Mouse (Mus musculus): Measurements from ENCODE around the gene Rab40c.

DNA sequence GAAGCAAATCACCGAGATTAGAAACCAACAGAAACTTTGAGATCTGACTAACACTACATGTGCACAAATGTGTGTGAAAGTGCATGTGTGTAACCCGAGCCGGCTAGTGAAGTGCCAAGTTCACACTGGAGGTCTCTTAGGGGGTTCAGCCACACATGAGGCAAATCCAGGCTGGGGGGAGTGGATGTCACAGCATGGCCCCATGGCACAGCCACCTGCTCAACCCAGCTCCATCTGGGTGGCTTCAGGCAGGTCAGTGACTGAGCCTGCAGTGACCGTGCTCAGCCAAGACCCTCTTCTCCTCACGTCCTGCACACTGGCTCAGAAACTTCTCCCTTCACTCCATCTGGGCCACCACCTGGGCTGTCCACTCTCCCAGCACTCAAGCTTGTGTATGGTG lies 30.5 kb upstream of the Rab40c start:
- TF ChIP-seq CTCF (IDR thresholded peaks at IDR 0.05; ENCODE audit: low read depth, low read length) (no peak), TAL1 (conservative IDR thresholded peaks at IDR 0.05; ENCODE audit: low read depth, low read length) (no peak), GATA1 (IDR thresholded peaks at IDR 0.05; ENCODE audit: borderline replicate concordance, low read length) (no peak), POLR2AphosphoS5 (IDR thresholded peaks at IDR 0.05; ENCODE audit: insufficient replicate concordance, low read depth, low read length) (no peak), GATA2 (IDR thresholded peaks at IDR 0.05; ENCODE audit: borderline replicate concordance, low read depth, low read length) (no peak)

All from G1E (cell line).